In genomic region chr6:6191596-6192337, GRCm38 (mm10) we compare ENCODE assay signal across 24 mouse cellular contexts. TPM values are rescaled to one million over a fixed set of nuclear protein-coding genes. Genes with fewer than 3 reads are reported as not detected.
A peak's percentile ranks its signal among the peaks of the same experiment; 100 is the strongest.
DNase-seq lines count a peak whose midpoint lies in the region; ATAC-seq and TF ChIP-seq lines count a peak whose summit lies in the region.
"Had no signal": no experiment of that assay in that cellular context is flagged by ENCODE, and none has a peak within 500 bp of the region (broad histone marks: within the 10 kb centered on the region; RNA-seq: fewer than 3 reads in every experiment).

No protein-coding gene starts in this region.

- intact Hi-C loops in left cerebral cortex, adult 2 months (cut with DNase I) = loop anchor here (5.0 to 10.0 kb wide), 2 partner anchors 79 to 383 kb away; partner anchors contain the start of gene Sem1
- intact Hi-C loops in left cerebral cortex, postnatal 36 days (cut with DNase I) = no loop called here

- H3K4me2 ChIP-seq in limb, embryonic 14.5 days (replicated peaks; ENCODE audit: low read depth, low read length, severe bottlenecking) = no peak overlapping the region
- no peak overlapping the region for H3K4me2 ChIP-seq in hindbrain, embryonic 12.5 days (replicated peaks)
- H3K4me2 ChIP-seq: embryonic facial prominence, embryonic 13.5 days; heart, embryonic 11.5 days; hindbrain, embryonic 13.5 days; liver, embryonic 11.5 days; neural tube, embryonic 13.5 days had no signal

- peaks cover 15% of the 10 kb centered on the region for H3K4me1 ChIP-seq in limb, embryonic 14.5 days (ENCODE audit: control insufficient read depth, insufficient read depth, low read length)
- no peaks in the 10 kb centered on the region for H3K4me1 ChIP-seq in hindbrain, embryonic 12.5 days
- H3K4me1 ChIP-seq: hindbrain, embryonic 13.5 days; neural tube, embryonic 13.5 days had no signal

- H3K4me3 ChIP-seq in left cerebral cortex, adult 2 months = no peak overlapping the region
- H3K4me3 ChIP-seq in limb, embryonic 14.5 days (replicated peaks; ENCODE audit: low read length) = no peak overlapping the region
- H3K4me3 ChIP-seq in hindbrain, embryonic 12.5 days = no peak overlapping the region
- H3K4me3 ChIP-seq: embryonic facial prominence, embryonic 13.5 days; hindbrain, embryonic 13.5 days; megakaryocyte, embryonic 14.5 days; neural tube, embryonic 13.5 days had no signal

- no peak for TF ChIP-seq POLR2A in limb, embryonic 14.5 days (IDR thresholded peaks at IDR 0.05; ENCODE audit: borderline replicate concordance, extremely low read depth, insufficient read depth, insufficient read length)

- 60% methylated on average over 8 of the region's 8 CpGs for WGBS in limb, embryonic 14.5 days
- WGBS in hindbrain, embryonic 12.5 days = 74% methylated on average over 8 of the region's 8 CpGs

- H3K27me3 ChIP-seq in limb, embryonic 14.5 days (ENCODE audit: control insufficient read depth, insufficient read depth, low read length) = no peaks in the 10 kb centered on the region
- no peaks in the 10 kb centered on the region for H3K27me3 ChIP-seq in hindbrain, embryonic 12.5 days
- H3K27me3 ChIP-seq: CH12.LX; embryonic facial prominence, embryonic 13.5 days; hindbrain, embryonic 13.5 days; megakaryocyte, embryonic 14.5 days; neural tube, embryonic 13.5 days had no signal

- peak; percentile 19 for DNase-seq in cerebellum, adult 9-10 months
- no peak for DNase-seq in cerebellum, adult 8-10 months
- peak in 1 of 2 experiments; percentile 23 for DNase-seq in left cerebral cortex, adult 2 months (ENCODE audit: extremely low spot score in 1 of 2, low spot score in 2 of 2)
- DNase-seq in left cerebral cortex, postnatal 36 days (ENCODE audit: low spot score in 2 of 2) = no peak
- DNase-seq in layer of hippocampus, adult 8-10 months (ENCODE audit: low spot score in 2 of 2) = peak; percentile 56 to 58
- peak; percentile 14 for DNase-seq in limb, embryonic 14.5 days (ENCODE audit: low spot score)
- no peak for DNase-seq in gastrocnemius, postnatal 10 days
- DNase-seq: heart, postnatal 10 days; kidney, adult 8-10 months; kidney, postnatal 25 days; lung, adult 18-20 months; lung, postnatal 14 days; midbrain, embryonic 14.5 days; thymus, postnatal 14 days had no signal

- no peaks in the 10 kb centered on the region for H3K36me3 ChIP-seq in limb, embryonic 14.5 days (ENCODE audit: control insufficient read depth, insufficient read depth, low read length)
- H3K36me3 ChIP-seq in hindbrain, embryonic 12.5 days = no peaks in the 10 kb centered on the region
- H3K36me3 ChIP-seq: embryonic facial prominence, embryonic 13.5 days; hindbrain, embryonic 13.5 days; neural tube, embryonic 13.5 days had no signal

- peak overlapping the region; percentile 53; the same call in 1 of the 2 replicates for H3K27ac ChIP-seq in left cerebral cortex, adult 2 months
- H3K27ac ChIP-seq in limb, embryonic 14.5 days (replicated peaks; ENCODE audit: low read depth, low read length) = no peak overlapping the region
- no peak overlapping the region for H3K27ac ChIP-seq in hindbrain, embryonic 12.5 days
- H3K27ac ChIP-seq: embryonic facial prominence, embryonic 13.5 days; hindbrain, embryonic 13.5 days; neural tube, embryonic 13.5 days had no signal

- no peak for ATAC-seq in limb, embryonic 14.5 days (ENCODE audit: low FRiP score, low read depth)
- ATAC-seq in hindbrain, embryonic 12.5 days (ENCODE audit: low FRiP score) = no peak
- ATAC-seq: forebrain, embryonic 16.5 days; inflammation-experienced regulatory T-cells, adult 6 months had no signal

- no peaks in the 10 kb centered on the region for H3K9me3 ChIP-seq in limb, embryonic 14.5 days (ENCODE audit: control insufficient read depth, low read length)
- H3K9me3 ChIP-seq in hindbrain, embryonic 12.5 days (replicated peaks) = no peaks in the 10 kb centered on the region
- H3K9me3 ChIP-seq: embryonic facial prominence, embryonic 13.5 days; hindbrain, embryonic 13.5 days; megakaryocyte, embryonic 14.5 days; neural tube, embryonic 13.5 days had no signal

- H3K9ac ChIP-seq in limb, embryonic 14.5 days (ENCODE audit: low read depth, low read length, severe bottlenecking) = no peak overlapping the region
- H3K9ac ChIP-seq in hindbrain, embryonic 12.5 days = no peak overlapping the region
- H3K9ac ChIP-seq: embryonic facial prominence, embryonic 13.5 days; hindbrain, embryonic 13.5 days; neural tube, embryonic 13.5 days had no signal

- TF ChIP-seq CTCF in left cerebral cortex, adult 2 months (IDR thresholded peaks at IDR 0.05) = no peak

RNA-seq across cellular contexts. Expression of gene Slc25a13, which starts 25.2 kb away (rescaled TPM):
- total RNA-seq in left cerebral cortex, adult 2 months (2021) = 1 to 10 TPM; 2.7 to 2.9 TPM
- total RNA-seq in left cerebral cortex, postnatal 36 days (2021) = 1 to 10 TPM; 2.1 to 2.3 TPM
- total RNA-seq in layer of hippocampus, adult 8-10 months (2022) = 1 to 10 TPM; 3.3 to 6.7 (median 4.3) TPM
- 8.2 and 8.4 TPM in 2 replicates for polyA plus RNA-seq in limb, embryonic 14.5 days (2012; rRNA removed)
- 19.1 and 21.4 TPM in 2 replicates for polyA plus RNA-seq in limb, embryonic 14.5 days (2014; fragmentation: Nextera tagmentation; extraction: Ambion mirVana)
- total RNA-seq in gastrocnemius, postnatal 10 days (2021) = 1 to 10 TPM; 1.7 to 1.9 TPM
- polyA plus RNA-seq in hindbrain, embryonic 12.5 days (2016; fragmentation: Nextera tagmentation; extraction: Ambion mirVana) = 18.9 and 19.1 TPM in 2 replicates
- total RNA-seq: CH12.LX had no signal

Comparison
In these comparisons a context has a peak if more than half of its experiments do, and no peak if none do; other contexts are left out.
1. DNase-seq: peak in cerebellum, adult 9-10 months (single experiment), layer of hippocampus, adult 8-10 months (2 of 2) and limb, embryonic 14.5 days (single experiment); none in cerebellum, adult 8-10 months (single experiment), left cerebral cortex, postnatal 36 days (0 of 2) and gastrocnemius, postnatal 10 days (single experiment).